Mouse (Mus musculus) common myeloid progenitor, adult 5-6 weeks (primary cell): ENCODE measurements around the gene Dhx34. TPM values are rescaled to one million over a fixed set of nuclear protein-coding genes. Genes with fewer than 3 reads are reported as not detected.
A peak's percentile ranks its signal among the peaks of the same experiment; 100 is the strongest.

Experiments
- ATAC-seq: replicated peaks from 2 replicates; pipeline ENCODE4 v1.8.0; 2016; ENCODE audit warnings: low read depth, mild to moderate bottlenecking, moderate TSS enrichment, inconsistent platforms; ENCODE audit not compliant: poor library complexity, severe bottlenecking
- total RNA-seq: library from RNA; stranded (forward); fragments of 200-1000, 187-1606 nt; gene quantifications from 2 replicates; pipeline ENCODE4 v1.2.3, GENCODE M21; 2017

The Dhx34 gene
- total RNA-seq, 1 experiment from 2014 or later, result 9.2 TPM

DNA sequence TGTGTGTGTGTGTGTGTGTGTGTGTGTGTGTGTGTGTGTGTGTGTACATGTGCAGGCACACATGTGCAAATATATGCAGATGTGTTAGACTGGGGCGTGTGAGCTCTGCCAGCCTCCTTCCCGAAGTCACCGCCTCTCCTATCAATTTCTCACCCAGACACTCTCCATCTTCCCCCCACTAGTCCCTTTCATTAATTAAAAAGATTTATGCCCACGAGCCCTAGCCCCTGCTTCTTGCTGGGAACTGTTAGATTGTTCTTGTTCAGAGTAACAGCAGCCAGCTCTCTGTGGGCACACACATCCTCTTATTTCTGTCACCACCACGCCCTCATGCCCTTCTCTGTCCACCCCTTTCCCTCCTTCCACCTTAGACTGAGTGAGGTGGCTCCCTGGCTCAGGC, 48.7 kb downstream of the Dhx34 start:
- ATAC-seq, result no peak

DNA sequence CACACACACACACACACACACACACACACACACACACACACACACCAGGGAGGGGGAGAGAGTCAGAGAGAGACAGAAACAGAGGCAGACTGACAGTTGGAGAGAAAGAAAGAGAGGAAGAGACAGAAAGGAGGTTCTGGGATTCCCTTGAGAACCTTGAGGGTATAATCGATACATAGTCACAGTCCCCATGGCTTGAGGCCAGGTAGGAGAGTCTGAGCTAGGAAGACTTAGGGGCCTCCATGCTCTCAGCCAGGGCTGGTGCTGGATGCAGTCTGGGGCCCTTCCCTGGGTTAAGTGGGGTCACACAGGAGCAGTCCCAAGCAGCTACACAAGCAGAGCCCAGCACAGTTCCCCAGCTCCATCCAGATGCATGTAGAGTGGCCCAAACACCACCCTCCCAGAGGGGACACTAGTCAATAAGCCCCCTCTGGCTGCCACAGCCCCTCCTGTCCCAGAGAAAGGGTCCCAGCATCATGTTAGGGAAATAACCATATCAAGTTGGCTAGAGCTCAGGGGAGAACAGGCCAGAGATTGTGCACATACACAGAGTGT, 49.2 kb downstream of the Dhx34 start:
- no peak for ATAC-seq

DNA sequence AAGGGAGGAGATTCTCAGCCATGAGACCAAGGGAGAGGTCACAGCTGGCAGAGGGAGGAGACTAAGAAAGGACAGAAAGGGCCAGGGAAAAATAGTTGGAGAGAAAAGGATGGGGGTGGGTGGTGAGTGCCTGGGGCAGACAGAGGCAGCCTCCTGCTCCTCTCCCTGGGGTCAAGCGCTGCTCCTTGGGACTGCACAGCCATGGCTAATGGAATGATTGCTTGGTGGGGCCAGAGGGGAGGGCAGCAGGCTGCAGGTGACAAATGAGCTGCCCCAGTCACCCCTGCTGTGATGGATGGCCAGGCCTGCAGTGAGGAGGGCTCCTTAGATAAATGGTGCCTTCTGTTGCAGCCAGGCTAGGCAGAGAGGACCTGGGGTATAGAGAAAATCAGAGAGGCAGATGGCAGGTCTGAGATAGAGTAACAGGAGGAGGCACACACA, 49.7 kb downstream of the Dhx34 start:
- ATAC-seq, result no peak

DNA sequence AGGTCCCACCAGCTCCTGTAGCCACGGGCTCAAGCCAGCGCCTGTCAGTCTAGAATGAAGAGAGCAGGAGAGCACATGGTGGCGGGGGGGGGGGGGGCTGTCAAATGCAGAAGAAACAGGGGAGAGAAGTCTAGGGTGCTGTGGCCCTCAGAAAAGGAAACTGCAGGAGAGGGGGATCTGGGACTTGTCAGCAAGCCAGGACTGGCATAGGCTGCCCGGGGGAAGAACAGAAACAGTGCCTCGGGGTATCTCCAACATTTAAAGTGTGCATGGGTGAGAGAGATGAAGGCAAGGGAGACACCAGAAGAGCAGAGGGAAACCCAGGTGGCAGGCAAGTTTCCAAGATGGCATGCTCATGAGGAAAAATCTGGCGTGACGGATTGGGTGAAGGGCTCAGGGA, 59.8 kb downstream of the Dhx34 start:
- no peak for ATAC-seq

DNA sequence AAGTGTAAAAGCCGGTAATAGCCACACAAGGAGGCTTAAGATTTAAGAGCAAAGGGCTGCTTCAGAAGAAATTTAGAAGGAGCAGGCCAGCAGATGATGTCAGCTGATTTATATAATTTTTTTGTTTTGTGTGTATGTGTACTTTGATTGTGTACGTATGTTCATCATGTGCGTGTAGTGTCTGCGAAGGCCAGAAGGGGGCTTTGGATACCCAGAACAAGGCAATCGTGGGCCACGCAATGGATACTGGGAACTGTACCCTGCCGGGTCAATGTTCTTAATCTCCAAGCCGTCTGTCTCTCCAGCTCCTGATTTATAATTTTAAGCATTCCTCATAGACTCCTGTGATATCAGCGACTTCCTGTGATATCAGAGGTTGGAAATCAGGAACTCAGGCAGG, 60.5 kb downstream of the Dhx34 start:
- no peak for ATAC-seq

DNA sequence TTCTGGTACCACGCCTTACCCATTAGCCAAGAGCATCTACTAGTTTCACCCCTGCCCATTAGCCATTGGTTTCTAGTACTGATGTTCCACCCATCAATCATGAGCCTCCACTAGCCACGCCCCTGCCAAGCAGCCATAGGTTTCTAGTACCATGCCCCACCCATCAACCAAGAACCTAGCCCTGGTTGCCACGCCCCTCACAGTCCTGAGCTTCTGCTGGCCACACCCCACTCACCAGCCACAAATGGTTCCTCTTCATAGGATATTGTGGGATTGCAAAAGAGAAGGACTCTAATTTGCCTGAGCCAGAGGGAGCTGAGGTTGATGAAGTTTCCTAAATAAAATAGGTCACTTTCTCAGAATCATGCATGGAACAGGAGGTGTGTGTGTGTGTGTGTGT, 61.1 kb downstream of the Dhx34 start:
- ATAC-seq, result peak; percentile 80

DNA sequence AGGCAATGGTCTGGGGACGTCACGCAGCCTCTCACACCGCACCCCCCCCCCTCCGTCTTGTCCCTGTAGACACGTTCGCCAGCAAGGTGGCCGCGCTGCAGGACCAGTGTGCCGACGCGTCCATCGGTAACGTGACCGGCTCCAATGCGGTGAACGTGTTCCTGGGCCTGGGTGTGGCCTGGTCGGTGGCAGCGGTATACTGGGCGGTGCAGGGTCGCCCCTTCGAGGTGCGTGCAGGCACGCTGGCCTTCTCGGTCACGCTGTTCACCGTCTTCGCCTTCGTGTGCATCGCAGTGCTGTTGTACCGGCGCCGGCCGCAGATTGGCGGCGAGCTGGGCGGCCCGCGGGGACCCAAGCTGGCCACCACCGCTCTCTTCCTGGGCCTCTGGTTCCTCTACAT, 63.1 kb downstream of the Dhx34 start:
- ATAC-seq, result peak; percentile 13; the same call in 1 of the 2 replicates

DNA sequence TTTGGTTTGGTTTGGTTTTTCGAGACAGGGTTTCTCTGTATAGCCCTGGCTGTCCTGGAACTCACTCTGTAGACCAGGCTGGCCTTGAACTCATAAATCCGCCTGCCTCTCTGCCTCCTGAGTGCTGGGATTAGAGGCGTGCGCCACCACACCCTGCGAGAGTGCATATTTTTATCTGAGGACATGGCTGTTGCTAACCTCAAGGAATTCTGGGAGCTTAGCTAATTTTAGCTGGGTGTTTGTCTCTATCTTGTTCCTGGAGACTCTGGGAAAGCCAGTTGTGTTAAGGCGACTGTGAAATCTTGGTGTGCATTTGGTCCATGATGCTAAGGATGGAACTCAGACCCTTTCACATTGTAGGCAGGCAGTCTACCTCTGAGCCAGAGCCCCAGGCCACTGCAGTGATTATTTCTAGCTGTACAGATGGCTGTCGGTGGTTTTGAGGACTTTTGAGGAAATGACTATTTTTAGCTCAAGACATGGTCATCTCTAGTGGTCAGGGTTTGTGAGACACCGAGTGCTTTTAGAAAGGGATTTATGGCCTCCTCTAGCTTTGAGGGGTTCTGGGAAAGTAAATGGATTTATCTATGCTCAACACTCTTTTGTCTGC, 65.6 kb downstream of the Dhx34 start:
- no peak for ATAC-seq

DNA sequence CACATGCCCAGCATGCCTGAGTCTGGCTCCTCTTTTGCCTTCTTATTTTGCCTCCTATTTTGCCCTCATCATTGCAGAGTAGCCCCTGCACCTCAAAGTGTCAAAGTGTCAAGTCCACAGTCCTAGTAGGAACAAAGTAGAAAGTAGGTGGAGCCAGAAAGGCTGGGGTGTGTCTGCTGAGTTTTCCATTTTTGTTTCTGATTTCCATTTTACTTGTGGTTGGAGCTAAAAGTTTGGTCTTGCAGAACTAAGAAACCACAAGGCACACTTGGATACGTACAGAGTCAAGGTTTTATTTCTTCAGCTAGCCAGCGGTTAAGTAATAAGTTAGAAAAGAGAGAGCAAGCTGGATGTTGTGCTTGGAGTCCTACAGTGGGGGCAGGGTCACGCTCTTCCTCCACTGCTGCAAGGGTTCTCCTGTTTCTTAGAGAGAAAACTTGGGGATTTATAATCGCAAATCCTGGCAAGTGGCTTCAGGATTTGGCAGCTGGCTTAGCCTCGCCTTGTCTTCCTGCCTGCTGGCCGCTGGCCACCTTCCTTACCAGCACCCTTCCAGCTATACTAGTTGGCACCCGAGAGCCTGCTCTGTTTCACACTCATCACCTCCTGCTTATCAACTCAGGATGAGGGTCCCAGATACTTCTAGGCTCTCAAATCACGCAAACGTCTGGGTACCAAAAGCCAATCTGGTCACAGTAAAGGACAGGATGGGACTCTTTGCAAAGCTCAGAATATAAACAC, 66.5 kb downstream of the Dhx34 start:
- ATAC-seq, result no peak

DNA sequence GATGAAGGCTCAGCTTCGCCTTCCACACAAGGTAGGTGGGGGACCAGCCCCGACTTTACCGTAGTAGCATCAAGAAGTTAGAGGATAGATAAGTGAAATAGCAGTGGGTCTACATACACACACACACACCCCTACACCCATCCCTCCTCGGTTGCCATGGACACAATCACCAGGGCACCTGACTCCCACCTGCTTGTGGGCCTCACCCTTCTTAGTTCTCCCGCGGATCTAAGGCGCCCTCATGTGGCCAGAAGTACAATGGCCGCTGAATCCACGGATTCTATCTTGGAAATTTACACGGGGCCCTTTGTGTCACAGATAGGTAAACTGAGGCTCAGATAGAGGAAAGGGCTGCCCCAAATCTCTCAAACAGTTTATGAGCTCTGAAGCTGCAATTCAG, 68.3 kb downstream of the Dhx34 start:
- ATAC-seq, result peak; percentile 70

DNA sequence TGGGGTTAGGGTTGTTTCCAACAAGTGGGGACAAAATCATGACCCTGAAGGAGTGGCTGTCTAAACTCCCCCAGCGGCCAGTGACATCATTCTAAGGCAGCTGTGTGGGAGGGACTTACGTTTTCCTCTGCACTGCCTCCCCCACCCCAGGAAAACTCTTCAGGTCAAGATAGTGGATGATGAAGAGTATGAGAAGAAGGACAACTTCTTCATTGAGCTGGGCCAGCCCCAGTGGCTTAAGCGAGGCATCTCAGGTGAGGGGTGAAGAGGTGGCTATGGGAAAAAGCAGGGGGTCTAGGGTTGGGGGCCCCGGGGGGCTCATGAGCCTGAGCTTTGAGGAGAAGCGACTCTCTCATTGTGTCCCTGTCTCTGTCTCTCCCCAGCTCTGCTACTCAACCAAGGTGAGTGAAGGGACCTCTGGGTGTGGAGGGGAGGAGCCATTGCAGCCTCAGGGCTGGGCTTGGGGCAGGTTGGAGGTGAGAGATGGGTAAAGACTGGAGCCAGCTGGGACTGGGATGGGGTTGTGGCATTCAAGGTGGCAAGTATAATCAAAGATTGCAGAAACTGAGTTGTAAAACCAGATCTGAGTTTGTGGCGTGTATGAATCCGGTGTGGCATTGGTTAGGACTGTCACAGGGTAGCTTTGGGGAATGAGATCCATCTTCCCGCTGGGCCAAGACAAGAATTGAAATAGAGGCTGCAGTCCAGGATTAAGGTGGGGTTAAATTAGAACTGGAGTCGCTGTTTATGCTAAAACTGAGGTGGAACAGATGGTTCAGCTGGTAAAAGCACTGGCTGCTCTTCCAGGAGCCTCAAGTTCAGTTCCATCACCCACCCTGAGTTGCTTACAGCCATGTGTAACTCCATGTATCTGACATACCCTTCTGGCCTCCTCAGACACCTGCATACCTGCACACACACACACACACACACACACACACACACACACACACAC, 71.4 kb downstream of the Dhx34 start:
- no peak for ATAC-seq

DNA sequence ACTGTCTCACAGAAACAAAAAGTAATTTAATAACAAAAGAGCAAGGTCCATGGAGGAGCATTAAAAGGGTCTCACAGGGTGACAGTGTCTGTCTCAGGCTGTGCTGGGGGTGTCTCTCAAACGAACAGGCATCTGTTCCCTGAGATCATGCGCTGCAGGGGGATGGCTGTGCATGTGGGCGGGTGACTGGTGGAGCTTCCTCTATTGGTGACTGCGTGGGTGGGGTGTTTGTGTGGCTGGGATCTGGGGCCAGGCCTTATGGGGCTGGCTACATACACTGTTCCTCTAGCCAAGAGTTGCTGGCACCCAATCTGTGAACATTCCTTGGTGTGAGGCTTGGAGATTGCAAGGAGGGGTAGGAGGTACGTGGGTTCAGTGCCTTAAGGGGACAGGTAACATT, 72.6 kb downstream of the Dhx34 start:
- no peak for ATAC-seq

DNA sequence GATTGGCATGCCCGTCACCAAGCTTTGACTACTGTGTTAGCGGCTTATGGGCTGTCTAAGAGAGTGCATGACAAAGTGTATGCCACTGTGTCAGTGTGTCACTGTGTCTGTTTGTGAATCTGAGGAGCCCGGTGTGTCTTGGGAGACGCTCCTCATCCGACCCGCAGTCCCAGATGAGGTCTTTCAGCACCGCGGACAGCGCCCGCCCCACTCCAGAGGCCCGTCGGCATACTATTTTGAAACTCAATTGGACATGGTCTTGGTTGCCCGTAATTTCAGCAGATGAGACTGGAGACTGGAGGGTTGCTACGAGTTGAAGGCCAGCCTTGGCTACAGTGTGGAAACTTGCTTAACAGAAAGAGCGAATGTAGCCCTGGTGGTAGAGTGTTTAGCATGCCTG, 74.2 kb downstream of the Dhx34 start:
- ATAC-seq, result peak; percentile 74

Other genes starting within 250 kb of the Dhx34 start
- 1.2 and 2.5 TPM in 2 replicates for gene Bicra, start 174.1 kb downstream of the Dhx34 start, total RNA-seq
- not detected in 2 replicates for gene Zfp541, start 160.2 kb downstream of the Dhx34 start, total RNA-seq
- gene Napa, start 123.6 kb downstream of the Dhx34 start, total RNA-seq, result 61.1 and 65.9 TPM in 2 replicates
- gene Kptn, start 102.1 kb downstream of the Dhx34 start, total RNA-seq, result 6.5 and 6.8 TPM in 2 replicates
- 0.09 TPM in 1 of 2 replicates, not detected in the other for gene Slc8a2, start 92.2 kb downstream of the Dhx34 start, total RNA-seq
- gene Meis3, start 46.9 kb downstream of the Dhx34 start, total RNA-seq, result not detected in 2 replicates
- gene C5ar2, start 22.1 kb upstream of the Dhx34 start, total RNA-seq, result 1.1 and 3.1 TPM in 2 replicates
- gene C5ar1, start 37.5 kb upstream of the Dhx34 start, total RNA-seq, result 0.55 TPM in 1 of 2 replicates, not detected in the other
- gene Inafm1, start 51.6 kb upstream of the Dhx34 start, total RNA-seq, result 15.1 and 18.0 TPM in 2 replicates
- 53.6 and 123 TPM in 2 replicates for gene Ccdc9, start 64.8 kb upstream of the Dhx34 start, total RNA-seq
- 1.4 and 2.5 TPM in 2 replicates for gene Bbc3, start 86.4 kb upstream of the Dhx34 start, total RNA-seq
- gene Sae1, start 165.8 kb upstream of the Dhx34 start, total RNA-seq, result 424 and 443 TPM in 2 replicates
- gene Zc3h4, start 178.9 kb upstream of the Dhx34 start, total RNA-seq, result 31.5 and 52.8 TPM in 2 replicates
- 14.8 and 22.5 TPM in 2 replicates for gene Tmem160, start 230.7 kb upstream of the Dhx34 start, total RNA-seq